Mouse (Mus musculus) E14TG2a.4 (cell line): Measurements from ENCODE around the gene Gm42742.

Source experiments
- CTCF ChIP-seq: conservative IDR thresholded peaks from 2 replicates; pipeline ENCODE4 v1.5.1; 2014; ENCODE audit warnings: low read length
- POU5F1 ChIP-seq: IDR thresholded peaks from 2 replicates; pipeline ENCODE4 v1.6.1; 2014; ENCODE audit warnings: low read length, borderline replicate concordance

GRCm38 (mm10) chr7:127018416-127019305 lies 2.2 kb downstream of the Gm42742 start:
- TF ChIP-seq CTCF (no peak), POU5F1 (no peak)
